Mouse (Mus musculus) cerebellum, adult 18-20 months (tissue): ENCODE measurements at regions not wholly inside any gene's neighbourhood (a gene's known extent, or its start where the extent isn't known, plus 50 kb on each side); places are given as distances from the start of the nearest gene placed in this dataset.

ENCODE experiments used
- DNase-seq, 2 experiments: peaks; one replicate each; pipeline ENCODE4 v3.0.0; 2021

DNA sequence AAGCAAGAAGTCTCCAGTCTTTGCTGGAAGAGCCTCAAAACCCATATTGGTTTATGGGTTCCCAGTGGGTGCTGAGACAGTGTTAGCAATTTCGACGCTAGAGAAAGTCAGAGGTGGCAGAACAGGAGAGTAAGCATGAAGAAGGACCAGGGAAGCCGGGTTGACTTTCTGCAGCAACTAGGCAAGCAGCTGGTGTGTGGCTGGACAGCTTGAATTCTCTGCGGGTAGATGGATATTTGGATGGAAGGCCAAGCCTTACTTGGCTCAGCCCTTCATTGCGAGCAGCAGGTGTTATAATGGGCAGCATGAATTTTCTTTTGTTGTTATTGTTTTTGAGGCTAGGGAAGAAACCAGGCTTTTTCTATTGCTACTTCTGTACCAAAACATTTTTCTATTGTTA is 362.7 kb upstream of the Satb1 start:
- peak; percentile 55 to 67 for DNase-seq

DNA sequence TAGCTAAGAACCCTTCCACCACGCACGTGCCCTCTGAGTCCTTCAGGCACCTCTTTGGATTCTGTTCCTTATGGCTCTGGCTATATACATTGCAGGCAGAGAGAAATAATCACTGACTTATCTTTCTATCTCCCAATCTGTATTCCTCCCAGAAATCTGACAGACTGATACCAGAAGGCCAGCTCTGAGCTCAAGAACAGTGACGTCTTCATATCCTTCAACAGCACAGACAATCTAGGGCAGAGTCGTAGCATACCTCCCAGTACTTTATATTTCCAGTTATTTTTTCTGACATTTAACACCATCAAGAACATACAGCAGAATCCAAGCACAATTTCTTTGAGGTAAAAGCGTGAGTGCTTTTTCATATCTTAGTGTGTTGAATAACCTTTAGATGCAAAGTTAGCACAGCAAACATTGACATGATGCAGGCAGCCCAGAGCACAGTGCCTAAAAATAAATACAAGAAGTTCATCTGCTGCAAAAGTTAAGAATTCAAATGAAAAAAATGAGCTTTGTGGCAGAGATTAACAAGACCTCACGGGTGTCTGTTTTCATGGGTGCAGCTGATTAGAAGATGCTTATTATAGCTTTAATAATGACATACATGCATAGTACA is 358.1 kb upstream of the Satb1 start:
- no peak for DNase-seq

GRCm38 (mm10) chr17:52182706-52183105 is 349.6 kb upstream of the Satb1 start:
- DNase-seq, result peak; percentile 2 to 4

- no peak for DNase-seq
These were observed 344.9 kb upstream of the Satb1 start for GRCm38 (mm10) chr17:52177996-52178395.

DNA sequence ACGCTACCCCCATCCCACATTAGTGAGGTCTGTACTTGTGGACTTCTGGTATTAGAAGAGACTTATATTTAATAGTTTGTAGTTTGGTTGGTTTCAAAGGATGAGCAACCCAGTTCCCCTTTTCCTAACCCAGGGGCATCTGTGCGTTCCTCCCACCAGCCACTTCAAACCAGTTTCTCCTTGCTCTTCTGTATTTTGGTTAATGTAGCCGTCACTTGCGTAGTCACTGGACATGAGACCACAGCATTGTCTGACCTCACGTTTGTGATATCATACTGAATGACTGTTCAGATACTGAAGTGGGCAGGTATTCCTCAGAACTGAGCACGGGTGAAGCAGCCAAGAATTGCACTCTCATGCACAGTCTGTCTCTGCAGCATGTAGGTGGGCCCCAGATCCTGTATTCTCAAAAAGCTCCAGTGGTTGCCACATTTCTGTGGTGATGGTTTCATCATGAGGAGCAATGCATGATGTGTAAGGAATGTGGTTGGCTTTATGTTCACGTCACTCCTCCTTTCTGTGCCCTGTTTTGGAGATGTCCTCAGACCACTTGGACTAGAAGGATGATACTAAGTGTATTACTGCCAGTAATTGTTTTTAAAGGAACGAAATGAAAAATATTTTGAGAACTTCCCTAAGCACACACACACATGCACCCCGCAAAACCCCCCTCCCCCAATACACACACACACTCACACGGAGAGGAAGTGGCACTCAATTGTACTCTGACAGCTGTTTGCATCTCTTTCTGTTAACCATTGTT is 335.2 kb upstream of the Satb1 start:
- DNase-seq, result no peak

DNA sequence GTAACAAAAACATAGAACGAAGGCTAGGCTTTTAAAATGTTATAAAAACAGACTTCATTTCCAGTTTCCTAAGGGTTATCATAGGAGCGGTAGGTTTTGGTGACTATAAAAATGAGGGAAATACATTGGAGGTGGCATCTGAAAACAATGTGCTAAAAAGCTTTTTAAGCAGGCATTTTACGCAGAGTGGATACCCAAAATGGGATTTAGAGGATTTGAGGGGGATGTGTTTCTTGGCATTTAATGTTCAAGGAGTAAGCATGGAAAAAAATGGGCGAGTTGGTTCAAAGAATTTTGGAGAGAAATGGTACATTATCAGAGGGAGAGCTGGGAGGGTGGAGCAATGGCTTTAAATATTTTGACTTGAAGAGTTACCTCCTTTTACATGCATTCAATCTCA is 334.6 kb upstream of the Satb1 start:
- DNase-seq, result no peak

DNA sequence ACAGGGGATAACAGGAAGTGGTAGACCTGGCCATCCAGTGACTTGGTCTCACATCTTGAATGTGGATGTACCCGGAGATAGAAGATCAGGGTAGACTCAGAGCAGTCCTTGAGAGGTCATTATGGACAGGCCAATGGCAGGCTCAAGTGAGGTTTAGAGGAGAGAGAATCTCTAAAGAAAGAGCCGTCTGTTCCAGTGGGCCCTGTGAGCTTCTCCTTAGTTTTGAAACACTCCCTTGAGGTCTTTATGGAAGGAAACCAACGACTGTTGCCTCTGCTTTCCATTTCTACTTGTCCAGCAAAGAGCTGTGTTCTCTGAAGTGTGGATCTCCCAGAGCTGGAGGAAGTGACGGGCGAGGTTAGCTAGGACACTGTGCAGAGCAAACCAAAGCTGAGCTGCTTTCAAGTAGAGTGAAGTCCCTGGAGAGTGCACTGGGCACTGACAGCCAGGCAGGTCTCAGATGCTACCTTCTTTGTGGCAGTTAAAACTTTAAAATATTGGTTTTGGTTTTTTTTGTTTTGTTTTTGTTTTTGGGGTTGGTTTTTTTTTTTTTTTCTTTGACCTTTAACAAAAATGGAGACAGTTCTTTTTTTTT is 332.9 kb upstream of the Satb1 start:
- no peak for DNase-seq

- DNase-seq, result no peak
These were observed 329.7 kb upstream of the Satb1 start for GRCm38 (mm10) chr17:52162559-52163397.

DNA sequence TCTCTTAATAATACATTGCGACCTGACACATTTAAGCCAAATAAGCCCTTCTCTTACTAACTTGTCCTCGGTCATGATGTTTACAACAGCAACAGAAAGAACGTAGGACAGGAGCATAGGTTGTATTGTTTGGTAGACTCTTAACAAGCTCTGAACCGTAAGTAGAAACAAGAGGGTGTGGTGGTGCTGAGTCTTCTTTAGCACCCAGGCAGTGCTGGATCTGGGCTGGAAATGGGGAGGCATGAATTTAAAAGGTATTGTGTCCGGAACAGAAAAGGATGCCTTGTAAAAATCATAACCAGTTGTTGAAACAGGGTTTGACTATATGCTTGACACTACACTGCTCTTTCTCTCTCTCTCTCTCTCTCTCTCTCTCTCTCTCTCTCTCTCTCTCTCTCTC is 317.4 kb upstream of the Satb1 start:
- no peak for DNase-seq

- no peak for DNase-seq
These were observed 316.7 kb upstream of the Satb1 start for GRCm38 (mm10) chr17:52149834-52150233.

DNA sequence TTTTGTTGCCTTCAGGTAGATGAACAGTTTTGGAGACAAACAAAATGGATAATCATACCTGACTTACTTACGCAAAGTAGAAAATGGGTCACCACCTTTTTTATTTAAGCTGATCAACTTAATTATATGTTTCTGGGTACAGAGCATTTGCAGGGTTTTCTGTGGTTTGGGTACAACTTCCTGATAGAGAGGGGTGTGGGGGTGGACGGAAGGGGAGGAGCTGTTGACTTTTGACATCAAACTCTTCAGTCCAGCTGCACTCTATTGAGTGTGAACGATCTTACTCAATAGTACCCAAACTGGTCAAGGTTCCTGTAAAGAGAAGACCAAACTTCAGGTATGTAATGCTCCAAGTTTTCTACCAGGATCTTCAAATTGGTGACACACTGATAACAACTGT is 316.0 kb upstream of the Satb1 start:
- DNase-seq, result no peak

DNA sequence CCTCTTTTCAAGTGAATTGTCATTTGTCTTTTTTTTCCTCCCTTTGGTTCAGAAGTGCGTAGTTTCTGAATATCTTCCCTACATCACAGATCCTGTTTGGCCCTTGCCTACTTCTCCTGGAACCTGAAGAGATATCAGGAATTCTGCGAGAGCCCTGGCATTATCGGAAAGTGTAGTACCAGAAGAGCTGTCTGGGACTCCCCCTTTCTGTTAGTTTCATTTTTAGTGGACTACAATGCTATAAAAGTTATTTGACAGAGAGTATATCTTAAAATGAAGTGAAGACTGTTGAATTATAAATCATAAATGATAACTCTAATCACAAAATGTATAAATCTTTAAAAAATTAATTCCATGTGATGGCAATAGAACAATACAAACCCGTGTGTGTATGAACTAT is 270.8 kb upstream of the Satb1 start:
- no peak for DNase-seq

- no peak for DNase-seq
These were observed 252.7 kb upstream of the Satb1 start for GRCm38 (mm10) chr17:52085834-52086233.

GRCm38 (mm10) chr17:52084455-52084854 is 251.4 kb upstream of the Satb1 start:
- DNase-seq, result no peak

GRCm38 (mm10) chr17:52079316-52079715 is 246.2 kb upstream of the Satb1 start:
- DNase-seq, result no peak

DNA sequence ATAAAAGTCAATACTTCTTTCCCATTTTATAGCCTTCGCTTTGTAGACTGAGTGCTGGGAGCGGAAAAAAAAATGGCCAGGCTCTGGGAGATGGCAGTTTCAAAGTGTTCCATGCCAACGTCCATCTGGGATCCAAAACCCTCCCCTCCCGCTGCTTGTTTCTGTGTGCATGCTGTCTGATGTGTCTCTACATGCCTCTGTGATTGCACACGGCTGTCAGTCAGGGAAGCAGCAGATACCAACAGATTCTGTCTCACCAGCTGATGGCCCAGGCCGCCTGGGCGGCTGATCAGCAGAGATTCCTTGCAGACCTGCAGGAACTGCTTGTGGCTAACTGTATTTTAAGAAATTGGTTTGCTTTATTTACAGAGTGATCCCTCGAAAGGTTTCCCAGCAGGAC is 245.4 kb upstream of the Satb1 start:
- no peak for DNase-seq

GRCm38 (mm10) chr17:52077951-52078350 is 244.9 kb upstream of the Satb1 start:
- DNase-seq, result no peak

- DNase-seq, result no peak
These were observed 243.7 kb upstream of the Satb1 start for GRCm38 (mm10) chr17:52076746-52077145.

DNA sequence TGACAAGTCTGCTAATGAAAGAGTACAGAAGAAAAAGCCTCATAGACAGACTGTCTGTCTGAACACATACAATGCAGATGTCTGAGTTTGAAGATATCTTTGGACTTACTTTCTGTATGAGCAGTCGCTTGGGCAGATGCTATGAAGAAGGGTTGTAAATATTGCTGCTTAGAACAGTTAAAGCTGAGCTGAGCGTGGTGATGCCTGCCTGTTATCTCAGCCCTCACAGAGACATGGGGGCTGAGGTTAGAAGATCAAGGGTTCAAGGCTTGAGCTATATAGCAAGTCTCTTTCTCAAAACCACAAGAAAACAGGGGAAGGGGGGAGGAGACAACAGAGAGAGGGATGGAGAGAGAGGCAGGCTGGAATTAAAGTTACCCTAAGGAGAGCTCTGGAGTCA is 234.6 kb upstream of the Satb1 start:
- no peak for DNase-seq

GRCm38 (mm10) chr17:52064618-52065017 is 231.5 kb upstream of the Satb1 start:
- DNase-seq, result no peak

DNA sequence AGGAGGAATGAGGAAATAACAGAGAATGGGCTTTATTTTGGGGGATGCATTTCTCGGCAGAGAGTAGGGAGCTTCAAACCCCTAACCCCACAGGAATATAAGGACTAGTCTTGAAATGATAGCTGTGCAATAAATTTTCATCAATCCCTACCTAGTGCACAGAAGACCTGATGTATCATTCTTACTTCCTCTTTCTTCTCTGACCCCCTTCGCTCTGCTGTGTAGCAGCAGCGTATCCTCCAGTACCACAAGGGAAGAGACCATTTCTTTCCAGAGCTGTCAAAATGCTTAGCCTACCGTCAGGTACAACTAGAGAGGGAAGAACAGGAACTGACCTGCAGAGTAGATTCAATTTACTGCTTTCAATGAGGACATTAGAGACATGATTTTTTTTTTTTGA is 230.0 kb upstream of the Satb1 start:
- DNase-seq, result no peak

GRCm38 (mm10) chr17:52062096-52062665 is 229.1 kb upstream of the Satb1 start:
- DNase-seq, result no peak

GRCm38 (mm10) chr17:52036479-52036878 is 203.4 kb upstream of the Satb1 start:
- no peak for DNase-seq
